Mouse (Mus musculus): ENCODE measurements at regions not wholly inside any gene's neighbourhood (a gene's known extent, or its start where the extent isn't known, plus 50 kb on each side); places are given as distances from the start of the nearest gene placed in this dataset.

GRCm38 (mm10) chr1:194161469-194161868 lies 456.5 kb upstream of the Plxna2 start:
- DNase-seq: no peak

- no peak for DNase-seq
These were observed 457.1 kb upstream of the Plxna2 start for GRCm38 (mm10) chr1:194160761-194161461.

- DNase-seq: no peak
These were observed 460.8 kb upstream of the Plxna2 start for GRCm38 (mm10) chr1:194157268-194157667.

- DNase-seq: no peak
These were observed 469.3 kb upstream of the Plxna2 start for GRCm38 (mm10) chr1:194148416-194149364.

- no peak for DNase-seq
These were observed 500.2 kb upstream of the Plxna2 start for GRCm38 (mm10) chr1:194117631-194118360.

GRCm38 (mm10) chr1:194114399-194114798 lies 503.6 kb upstream of the Plxna2 start:
- no peak for DNase-seq

GRCm38 (mm10) chr1:194111931-194112330 lies 506.1 kb upstream of the Plxna2 start:
- DNase-seq: no peak

- no peak for DNase-seq
These were observed 508.6 kb upstream of the Plxna2 start for GRCm38 (mm10) chr1:194109172-194110071.

- DNase-seq: no peak
These were observed 509.9 kb upstream of the Plxna2 start for GRCm38 (mm10) chr1:194108132-194108531.

- no peak for DNase-seq
These were observed 510.6 kb upstream of the Plxna2 start for GRCm38 (mm10) chr1:194107271-194107938.

GRCm38 (mm10) chr1:194089918-194090548 lies 528.0 kb upstream of the Plxna2 start:
- no peak for DNase-seq

- no peak for DNase-seq
These were observed 559.5 kb upstream of the Plxna2 start for GRCm38 (mm10) chr1:194058512-194058911.

- DNase-seq: no peak
These were observed 561.5 kb upstream of the Plxna2 start for GRCm38 (mm10) chr1:194056544-194056943.

- no peak for DNase-seq
These were observed 568.2 kb upstream of the Plxna2 start for GRCm38 (mm10) chr1:194049746-194050351.

GRCm38 (mm10) chr1:194041393-194042352 lies 576.3 kb upstream of the Plxna2 start:
- no peak for DNase-seq

- DNase-seq: no peak
These were observed 579.3 kb upstream of the Plxna2 start for GRCm38 (mm10) chr1:194038711-194039110.

- DNase-seq: no peak
These were observed 583.7 kb upstream of the Plxna2 start for GRCm38 (mm10) chr1:194034199-194034883.

- DNase-seq: no peak
These were observed 585.4 kb upstream of the Plxna2 start for GRCm38 (mm10) chr1:194032603-194033002.

Measured in cerebellum, postnatal 36 days (tissue).